Mouse (Mus musculus): Measurements from ENCODE around the gene Gm17349. TPM values are rescaled to one million over a fixed set of nuclear protein-coding genes. Genes with fewer than 3 reads are reported as not detected.

The Gm17349 gene
- polyA plus RNA-seq, 1 experiment = not detected

- no peak overlapping the region for H3K27ac ChIP-seq (ENCODE audit: insufficient read depth, low read depth, low read length)
- no peak for TF ChIP-seq POLR2A (IDR thresholded peaks at IDR 0.05; ENCODE audit: borderline replicate concordance, low read depth, low read length)
- peak; percentile 44 for TF ChIP-seq CTCF (IDR thresholded peaks at IDR 0.05; ENCODE audit: low read depth, low read length)
- no peak overlapping the region for H3K4me3 ChIP-seq (ENCODE audit: insufficient read depth, low read length)
- no peaks in the 10 kb centered on the region for H3K4me1 ChIP-seq (ENCODE audit: control insufficient read depth, insufficient read depth, low read length)
These were observed 27.1 kb downstream of the Gm17349 start for GRCm38 (mm10) chr15:99678063-99678800.

GRCm38 (mm10) chr15:99677089-99677488 lies 28.2 kb downstream of the Gm17349 start:
- Histone ChIP-seq H3K27ac (ENCODE audit: insufficient read depth, low read depth, low read length) (no peak overlapping the region), H3K4me3 (ENCODE audit: insufficient read depth, low read length) (no peak overlapping the region), H3K4me1 (ENCODE audit: control insufficient read depth, insufficient read depth, low read length) (no peaks in the 10 kb centered on the region)
- no peak for TF ChIP-seq CTCF (IDR thresholded peaks at IDR 0.05; ENCODE audit: low read depth, low read length)
- TF ChIP-seq POLR2A (IDR thresholded peaks at IDR 0.05; ENCODE audit: borderline replicate concordance, low read depth, low read length) = no peak

- H3K4me3 ChIP-seq (ENCODE audit: insufficient read depth, low read length) = no peak overlapping the region
- TF ChIP-seq CTCF (IDR thresholded peaks at IDR 0.05; ENCODE audit: low read depth, low read length) = no peak
- TF ChIP-seq POLR2A (IDR thresholded peaks at IDR 0.05; ENCODE audit: borderline replicate concordance, low read depth, low read length) = no peak
- H3K4me1 ChIP-seq (ENCODE audit: control insufficient read depth, insufficient read depth, low read length) = no peaks in the 10 kb centered on the region
- H3K27ac ChIP-seq (ENCODE audit: insufficient read depth, low read depth, low read length) = no peak overlapping the region
These were observed 30.4 kb downstream of the Gm17349 start for GRCm38 (mm10) chr15:99674866-99675265.

- Histone ChIP-seq H3K4me3 (ENCODE audit: insufficient read depth, low read length) (no peak overlapping the region), H3K4me1 (ENCODE audit: control insufficient read depth, insufficient read depth, low read length) (no peaks in the 10 kb centered on the region), H3K27ac (ENCODE audit: insufficient read depth, low read depth, low read length) (no peak overlapping the region)
- no peak for TF ChIP-seq CTCF (IDR thresholded peaks at IDR 0.05; ENCODE audit: low read depth, low read length)
- no peak for TF ChIP-seq POLR2A (IDR thresholded peaks at IDR 0.05; ENCODE audit: borderline replicate concordance, low read depth, low read length)
These were observed 33.5 kb downstream of the Gm17349 start for GRCm38 (mm10) chr15:99671783-99672182.

GRCm38 (mm10) chr15:99670964-99671670 lies 34.2 kb downstream of the Gm17349 start:
- no peak for TF ChIP-seq POLR2A (IDR thresholded peaks at IDR 0.05; ENCODE audit: borderline replicate concordance, low read depth, low read length)
- no peak for TF ChIP-seq CTCF (IDR thresholded peaks at IDR 0.05; ENCODE audit: low read depth, low read length)
- peak overlapping the region; percentile 42; the same call in 1 of the 2 replicates for H3K4me3 ChIP-seq (ENCODE audit: insufficient read depth, low read length)
- H3K4me1 ChIP-seq (ENCODE audit: control insufficient read depth, insufficient read depth, low read length) = no peaks in the 10 kb centered on the region
- no peak overlapping the region for H3K27ac ChIP-seq (ENCODE audit: insufficient read depth, low read depth, low read length)

GRCm38 (mm10) chr15:99670154-99670821 lies 35.0 kb downstream of the Gm17349 start, which contains the start of gene Asic1:
Gene Asic1, plus strand, starts transcription at chr15:99670368.
- no peaks in the 10 kb centered on the region for H3K4me1 ChIP-seq (ENCODE audit: control insufficient read depth, insufficient read depth, low read length)
- H3K27ac ChIP-seq (ENCODE audit: insufficient read depth, low read depth, low read length) = no peak within 1 kb of the TSS
- H3K4me3 ChIP-seq (ENCODE audit: insufficient read depth, low read length) = peak within 1 kb of the TSS; percentile 42
- TF ChIP-seq POLR2A (IDR thresholded peaks at IDR 0.05; ENCODE audit: borderline replicate concordance, low read depth, low read length) = no peak
- TF ChIP-seq CTCF (IDR thresholded peaks at IDR 0.05; ENCODE audit: low read depth, low read length) = no peak

GRCm38 (mm10) chr15:99669392-99669791 lies 35.9 kb downstream of the Gm17349 start:
- TF ChIP-seq CTCF (IDR thresholded peaks at IDR 0.05; ENCODE audit: low read depth, low read length) = no peak
- no peak for TF ChIP-seq POLR2A (IDR thresholded peaks at IDR 0.05; ENCODE audit: borderline replicate concordance, low read depth, low read length)
- Histone ChIP-seq H3K4me3 (ENCODE audit: insufficient read depth, low read length) (no peak overlapping the region), H3K4me1 (ENCODE audit: control insufficient read depth, insufficient read depth, low read length) (no peaks in the 10 kb centered on the region), H3K27ac (ENCODE audit: insufficient read depth, low read depth, low read length) (no peak overlapping the region)

- Histone ChIP-seq H3K27ac (ENCODE audit: insufficient read depth, low read depth, low read length) (no peak overlapping the region), H3K4me3 (ENCODE audit: insufficient read depth, low read length) (no peak overlapping the region), H3K4me1 (ENCODE audit: control insufficient read depth, insufficient read depth, low read length) (peaks cover 4% of the 10 kb centered on the region; the same call in 1 of the 2 replicates)
- TF ChIP-seq CTCF (IDR thresholded peaks at IDR 0.05; ENCODE audit: low read depth, low read length) (peak; percentile 99), POLR2A (IDR thresholded peaks at IDR 0.05; ENCODE audit: borderline replicate concordance, low read depth, low read length) (no peak)
These were observed 36.4 kb downstream of the Gm17349 start for GRCm38 (mm10) chr15:99668881-99669280.

GRCm38 (mm10) chr15:99667544-99667943 lies 37.7 kb downstream of the Gm17349 start:
- Histone ChIP-seq H3K4me1 (ENCODE audit: control insufficient read depth, insufficient read depth, low read length) (peaks cover 4% of the 10 kb centered on the region; the same call in 1 of the 2 replicates), H3K4me3 (ENCODE audit: insufficient read depth, low read length) (no peak overlapping the region), H3K27ac (ENCODE audit: insufficient read depth, low read depth, low read length) (no peak overlapping the region)
- TF ChIP-seq POLR2A (IDR thresholded peaks at IDR 0.05; ENCODE audit: borderline replicate concordance, low read depth, low read length) (no peak), CTCF (IDR thresholded peaks at IDR 0.05; ENCODE audit: low read depth, low read length) (no peak)
